Mouse (Mus musculus): ENCODE results near the gene Gm26661. TPM values are rescaled to one million over a fixed set of nuclear protein-coding genes. Genes with fewer than 3 reads are reported as not detected.

Gm26661 gene
- total and polyA plus RNA-seq, 2 experiments from 2014 or later = not detected

- Histone ChIP-seq H3K27me3 (ENCODE audit: insufficient read depth, low read length) (no peaks in the 10 kb centered on the region), H3K36me3 (ENCODE audit: insufficient read depth) (no peaks in the 10 kb centered on the region), H3K4me1 (ENCODE audit: insufficient read depth) (no peaks in the 10 kb centered on the region), H3K9ac (no peak overlapping the region), H3K4me3 (ENCODE audit: low read depth, low read length) (no peak overlapping the region), H3K27ac (ENCODE audit: low read depth, low read length) (no peak overlapping the region), H3K4me2 (ENCODE audit: low read depth) (no peak overlapping the region), H3K9me3 (ENCODE audit: low read length) (no peaks in the 10 kb centered on the region)
- 74% methylated on average over 4 of the region's 4 CpGs for WGBS
- DNase-seq = no peak
- ATAC-seq = no peak
- TF ChIP-seq CTCF (IDR thresholded peaks at IDR 0.05; ENCODE audit: low read depth) = no peak
Observed at GRCm38 (mm10) chr14:7833458-7833857, 42.1 kb downstream of the Gm26661 start.

GRCm38 (mm10) chr14:7838564-7839089 lies 47.2 kb downstream of the Gm26661 start:
- H3K4me3 ChIP-seq (ENCODE audit: low read depth, low read length) = no peak overlapping the region
- no peak overlapping the region for H3K27ac ChIP-seq (ENCODE audit: low read depth, low read length)
- no peak for TF ChIP-seq CTCF (IDR thresholded peaks at IDR 0.05; ENCODE audit: low read depth)
- DNase-seq (no peak), ATAC-seq (no peak)
- H3K9me3 ChIP-seq (ENCODE audit: low read length) = no peaks in the 10 kb centered on the region
- H3K4me1 ChIP-seq (ENCODE audit: insufficient read depth) = no peaks in the 10 kb centered on the region
- no peaks in the 10 kb centered on the region for H3K27me3 ChIP-seq (ENCODE audit: insufficient read depth, low read length)
- no peak overlapping the region for H3K4me2 ChIP-seq (ENCODE audit: low read depth)
- H3K36me3 ChIP-seq (ENCODE audit: insufficient read depth) = no peaks in the 10 kb centered on the region
- WGBS = 78% methylated on average over 5 of the region's 5 CpGs
- no peak overlapping the region for H3K9ac ChIP-seq

- Histone ChIP-seq H3K4me3 (ENCODE audit: low read depth, low read length) (no peak overlapping the region), H3K4me2 (ENCODE audit: low read depth) (no peak overlapping the region), H3K9me3 (ENCODE audit: low read length) (no peaks in the 10 kb centered on the region), H3K27me3 (ENCODE audit: insufficient read depth, low read length) (no peaks in the 10 kb centered on the region), H3K4me1 (ENCODE audit: insufficient read depth) (no peaks in the 10 kb centered on the region), H3K27ac (ENCODE audit: low read depth, low read length) (no peak overlapping the region), H3K36me3 (ENCODE audit: insufficient read depth) (no peaks in the 10 kb centered on the region), H3K9ac (no peak overlapping the region)
- DNase-seq (no peak), ATAC-seq (no peak)
- WGBS = 62% methylated on average over 8 of the region's 8 CpGs
- no peak for TF ChIP-seq CTCF (IDR thresholded peaks at IDR 0.05; ENCODE audit: low read depth)
Observed at GRCm38 (mm10) chr14:7839950-7840514, 48.6 kb downstream of the Gm26661 start.

Other genes starting within 250 kb of the Gm26661 start
- gene Gm3558, start 223.0 kb upstream of the Gm26661 start, total RNA-seq (2014; rRNA removed) = 2.9 and 3.3 TPM in 2 replicates
- 4.5 and 5.6 TPM in 2 replicates for gene Gm3558, start 223.0 kb upstream of the Gm26661 start, polyA plus RNA-seq (2015; fragmentation: Nextera tagmentation; extraction: Ambion mirVana)
- not detected in 2 replicates for gene Gm10338, start 196.0 kb upstream of the Gm26661 start, total RNA-seq (2014; rRNA removed)
- not detected in 2 replicates for gene Gm10338, start 196.0 kb upstream of the Gm26661 start, polyA plus RNA-seq (2015; fragmentation: Nextera tagmentation; extraction: Ambion mirVana)
- gene Gm10128, start 147.6 kb upstream of the Gm26661 start, total RNA-seq (2014; rRNA removed) = not detected in 2 replicates
- gene Gm10128, start 147.6 kb upstream of the Gm26661 start, polyA plus RNA-seq (2015; fragmentation: Nextera tagmentation; extraction: Ambion mirVana) = not detected in 2 replicates
- gene Flnb, start 26.4 kb downstream of the Gm26661 start, total RNA-seq (2014; rRNA removed) = 18.6 and 22.5 TPM in 2 replicates
- gene Flnb, start 26.4 kb downstream of the Gm26661 start, polyA plus RNA-seq (2015; fragmentation: Nextera tagmentation; extraction: Ambion mirVana) = 1.3 and 2.3 TPM in 2 replicates
- gene Gm45521, start 165.7 kb downstream of the Gm26661 start, total RNA-seq (2014; rRNA removed) = 0.31 TPM in 1 of 2 replicates, not detected in the other
- gene Gm45521, start 165.7 kb downstream of the Gm26661 start, polyA plus RNA-seq (2015; fragmentation: Nextera tagmentation; extraction: Ambion mirVana) = not detected in 2 replicates
- gene Dnase1l3, start 203.0 kb downstream of the Gm26661 start, total RNA-seq (2014; rRNA removed) = not detected in 2 replicates
- 0.05 and 0.10 TPM in 2 replicates for gene Dnase1l3, start 203.0 kb downstream of the Gm26661 start, polyA plus RNA-seq (2015; fragmentation: Nextera tagmentation; extraction: Ambion mirVana)
- 8.0 and 11.2 TPM in 2 replicates for gene Abhd6, start 211.3 kb downstream of the Gm26661 start, total RNA-seq (2014; rRNA removed)
- 28.5 and 36.2 TPM in 2 replicates for gene Abhd6, start 211.3 kb downstream of the Gm26661 start, polyA plus RNA-seq (2015; fragmentation: Nextera tagmentation; extraction: Ambion mirVana)